Mouse (Mus musculus) stomach, embryonic 15.5 days (tissue): ENCODE results near the gene Add2. TPM values are rescaled to one million over a fixed set of nuclear protein-coding genes. Genes with fewer than 3 reads are reported as not detected.
A peak's percentile ranks its signal among the peaks of the same experiment; 100 is the strongest.

Experiments
- ATAC-seq: fragments of 200-750 bp; cut with Nextera tagmentation; 2 replicates; pipeline ENCODE4 v1.8.0; 2017; ENCODE audit warnings: low read depth, moderate number of reproducible peaks, moderate TSS enrichment; ENCODE audit not compliant: insufficient read depth, low FRiP score
- H3K27ac ChIP-seq: fragments of 300-500 bp; sonication (generic); 2 replicates; pipeline ENCODE4 v1.5.1; 2015; ENCODE audit warnings: mild to moderate bottlenecking, inconsistent platforms
- H3K27me3 ChIP-seq: fragments of 300-500 bp; sonication (generic); replicated peaks from 2 replicates; pipeline ENCODE4 v1.6.1; 2015; ENCODE audit warnings: inconsistent platforms
- H3K36me3 ChIP-seq: fragments of 300-500 bp; sonication (generic); 2 replicates; pipeline ENCODE4 v1.6.1; 2015; ENCODE audit warnings: inconsistent platforms
- H3K4me1 ChIP-seq: fragments of 300-500 bp; sonication (generic); 2 replicates; pipeline ENCODE4 v1.6.1; 2015; ENCODE audit warnings: inconsistent platforms
- H3K4me2 ChIP-seq: fragments of 300-500 bp; sonication (generic); 2 replicates; pipeline ENCODE4 v1.6.1; 2015; ENCODE audit warnings: mild to moderate bottlenecking, inconsistent platforms
- H3K4me3 ChIP-seq: fragments of 300-500 bp; sonication (generic); replicated peaks from 2 replicates; pipeline ENCODE4 v1.5.1; 2015; ENCODE audit warnings: inconsistent platforms
- H3K9ac ChIP-seq: fragments of 300-500 bp; sonication (generic); 2 replicates; pipeline ENCODE4 v1.6.1; 2015; ENCODE audit warnings: inconsistent platforms
- H3K9me3 ChIP-seq: fragments of 300-500 bp; sonication (generic); 2 replicates; pipeline ENCODE4 v1.6.1; 2016; ENCODE audit warnings: inconsistent platforms
- WGBS: fragments of 180-500 bp; shearing (Covaris S2); methylation state at CpG from one replicate; pipeline ENCODE4 v1.1.7; 2015; 5-methylcytosine and 5-hydroxymethylcytosine counted together
- polyA plus RNA-seq: library from polyadenylated mRNA; unstranded; fragments of >200 nt; fragmentation: Nextera tagmentation; extraction: Ambion mirVana; gene quantifications from 2 replicates; pipeline ENCODE4 v1.2.1, GENCODE M21; 2015

Add2 gene
- polyA plus RNA-seq, 1 experiment from 2014 or later = 12.6 TPM

- Histone ChIP-seq H3K9me3 (no peaks in the 10 kb centered on the region), H3K27ac (no peak overlapping the region), H3K27me3 (no peaks in the 10 kb centered on the region), H3K36me3 (no peaks in the 10 kb centered on the region), H3K9ac (no peak overlapping the region), H3K4me1 (0 out of 2 replicates have a peak, but pooled peaks cover 8% of the 10 kb centered on the region), H3K4me2 (no peak overlapping the region), H3K4me3 (no peak overlapping the region)
- ATAC-seq = no peak
- WGBS = 73% methylated on average over 8 of the region's 8 CpGs
These were observed 125.0 kb downstream of the Add2 start for GRCm38 (mm10) chr6:86153436-86153990.

- Histone ChIP-seq H3K4me1 (0 out of 2 replicates have a peak, but pooled peaks cover 8% of the 10 kb centered on the region), H3K27ac (no peak overlapping the region), H3K9me3 (no peaks in the 10 kb centered on the region), H3K4me2 (no peak overlapping the region), H3K27me3 (no peaks in the 10 kb centered on the region), H3K36me3 (no peaks in the 10 kb centered on the region), H3K4me3 (no peak overlapping the region), H3K9ac (no peak overlapping the region)
- no peak for ATAC-seq
- WGBS = 70% methylated on average over 5 of the region's 5 CpGs
These were observed 125.5 kb downstream of the Add2 start for GRCm38 (mm10) chr6:86154006-86154405.

GRCm38 (mm10) chr6:86154481-86154880, 126.0 kb downstream of the Add2 start:
- Histone ChIP-seq H3K36me3 (no peaks in the 10 kb centered on the region), H3K27ac (no peak overlapping the region), H3K4me1 (0 out of 2 replicates have a peak, but pooled peaks cover 8% of the 10 kb centered on the region), H3K9me3 (no peaks in the 10 kb centered on the region), H3K4me2 (no peak overlapping the region), H3K27me3 (no peaks in the 10 kb centered on the region), H3K4me3 (no peak overlapping the region), H3K9ac (no peak overlapping the region)
- 46% methylated on average over 2 of the region's 2 CpGs for WGBS
- ATAC-seq = no peak

- 58% methylated on average over 17 of the region's 17 CpGs for WGBS
- Histone ChIP-seq H3K27ac (peak overlapping the region; percentile 31; the same call in 1 of the 2 replicates), H3K4me3 (no peak overlapping the region), H3K36me3 (no peaks in the 10 kb centered on the region), H3K4me2 (no peak overlapping the region), H3K9ac (no peak overlapping the region), H3K4me1 (0 out of 2 replicates have a peak, but pooled peaks cover 8% of the 10 kb centered on the region), H3K27me3 (no peaks in the 10 kb centered on the region), H3K9me3 (no peaks in the 10 kb centered on the region)
- peak; percentile 31 for ATAC-seq
These were observed 129.1 kb downstream of the Add2 start for GRCm38 (mm10) chr6:86157253-86158234.

- H3K36me3 ChIP-seq = no peaks in the 10 kb centered on the region
- H3K9me3 ChIP-seq = no peaks in the 10 kb centered on the region
- no peaks in the 10 kb centered on the region for H3K27me3 ChIP-seq
- H3K4me3 ChIP-seq = no peak overlapping the region
- no peak overlapping the region for H3K27ac ChIP-seq
- no peak overlapping the region for H3K9ac ChIP-seq
- ATAC-seq = no peak
- H3K4me2 ChIP-seq = no peak overlapping the region
- 63% methylated on average over 3 of the region's 3 CpGs for WGBS
- H3K4me1 ChIP-seq = 0 out of 2 replicates have a peak, but pooled peaks cover 8% of the 10 kb centered on the region
These were observed 132.4 kb downstream of the Add2 start for GRCm38 (mm10) chr6:86160878-86161277.

GRCm38 (mm10) chr6:86161586-86161985, 133.1 kb downstream of the Add2 start:
- no peak for ATAC-seq
- H3K4me3 ChIP-seq = no peak overlapping the region
- H3K4me1 ChIP-seq = 0 out of 2 replicates have a peak, but pooled peaks cover 8% of the 10 kb centered on the region
- H3K27me3 ChIP-seq = no peaks in the 10 kb centered on the region
- no peaks in the 10 kb centered on the region for H3K36me3 ChIP-seq
- H3K4me2 ChIP-seq = no peak overlapping the region
- WGBS = 35% methylated on average over 7 of the region's 7 CpGs
- no peak overlapping the region for H3K27ac ChIP-seq
- no peaks in the 10 kb centered on the region for H3K9me3 ChIP-seq
- no peak overlapping the region for H3K9ac ChIP-seq

- 67% methylated on average over 3 of the region's 3 CpGs for WGBS
- Histone ChIP-seq H3K27me3 (no peaks in the 10 kb centered on the region), H3K4me3 (no peak overlapping the region), H3K4me2 (no peak overlapping the region), H3K36me3 (no peaks in the 10 kb centered on the region), H3K27ac (no peak overlapping the region), H3K4me1 (no peaks in the 10 kb centered on the region), H3K9ac (no peak overlapping the region), H3K9me3 (no peaks in the 10 kb centered on the region)
- no peak for ATAC-seq
These were observed 135.5 kb downstream of the Add2 start for GRCm38 (mm10) chr6:86164028-86164427.

- H3K27ac ChIP-seq = no peak overlapping the region
- ATAC-seq = no peak
These were observed 137.9 kb downstream of the Add2 start for GRCm38 (mm10) chr6:86166426-86166825.

GRCm38 (mm10) chr6:86167851-86168250, 139.4 kb downstream of the Add2 start:
- Histone ChIP-seq H3K4me1 (no peaks in the 10 kb centered on the region), H3K4me2 (no peak overlapping the region), H3K9ac (no peak overlapping the region), H3K36me3 (no peaks in the 10 kb centered on the region), H3K4me3 (no peak overlapping the region), H3K27ac (no peak overlapping the region), H3K9me3 (no peaks in the 10 kb centered on the region), H3K27me3 (no peaks in the 10 kb centered on the region)
- ATAC-seq = no peak
- 89% methylated on average over 5 of the region's 5 CpGs for WGBS

More at GRCm38 (mm10) chr6:86166426-86166825, 137.9 kb downstream of the Add2 start:
- Histone ChIP-seq H3K36me3 (no peaks in the 10 kb centered on the region), H3K27me3 (no peaks in the 10 kb centered on the region), H3K9ac (no peak overlapping the region), H3K9me3 (no peaks in the 10 kb centered on the region), H3K4me1 (no peaks in the 10 kb centered on the region), H3K4me3 (no peak overlapping the region), H3K4me2 (no peak overlapping the region)
- 72% methylated on average over 9 of the region's 9 CpGs for WGBS

- Histone ChIP-seq H3K4me2 (no peak overlapping the region), H3K27ac (no peak overlapping the region), H3K9ac (no peak overlapping the region), H3K4me3 (no peak overlapping the region), H3K4me1 (no peaks in the 10 kb centered on the region), H3K9me3 (no peaks in the 10 kb centered on the region), H3K27me3 (no peaks in the 10 kb centered on the region), H3K36me3 (no peaks in the 10 kb centered on the region)
- WGBS = 38% methylated on average over 4 of the region's 4 CpGs
- ATAC-seq = no peak
These were observed 140.7 kb downstream of the Add2 start for GRCm38 (mm10) chr6:86169166-86169565.
